Mouse (Mus musculus) neural tube, embryonic 13.5 days (tissue): ENCODE results near the gene Kif17. TPM values are rescaled to one million over a fixed set of nuclear protein-coding genes. Genes with fewer than 3 reads are reported as not detected.

Source experiments
- ATAC-seq: fragments of 200-750 bp; cut with Nextera tagmentation; 2 replicates; pipeline ENCODE4 v1.8.0; 2017; ENCODE audit warnings: low read depth, mild to moderate bottlenecking, moderate TSS enrichment, moderate library complexity
- H3K27ac ChIP-seq: fragments of 300-500 bp; sonication (generic); replicated peaks from 2 replicates; pipeline ENCODE4 v1.5.1; 2015; ENCODE audit warnings: moderate library complexity, mild to moderate bottlenecking, inconsistent platforms
- H3K27me3 ChIP-seq: fragments of 300-500 bp; sonication (generic); 2 replicates; pipeline ENCODE4 v1.6.1; 2015; ENCODE audit warnings: mild to moderate bottlenecking, inconsistent platforms
- H3K36me3 ChIP-seq: fragments of 300-500 bp; sonication (generic); 2 replicates; pipeline ENCODE4 v1.6.1; 2015; ENCODE audit warnings: mild to moderate bottlenecking, inconsistent platforms
- H3K4me1 ChIP-seq: fragments of 300-500 bp; sonication (generic); replicated peaks from 2 replicates; pipeline ENCODE4 v1.6.1; 2015; ENCODE audit warnings: inconsistent platforms
- H3K4me2 ChIP-seq: fragments of 300-500 bp; sonication (generic); 2 replicates; pipeline ENCODE4 v1.6.1; 2015; ENCODE audit warnings: inconsistent platforms, mild to moderate bottlenecking, moderate library complexity
- H3K4me3 ChIP-seq: fragments of 300-500 bp; sonication (generic); 2 replicates; pipeline ENCODE4 v1.5.1; 2015; ENCODE audit warnings: mild to moderate bottlenecking, inconsistent platforms
- H3K9ac ChIP-seq: fragments of 300-500 bp; sonication (generic); 2 replicates; pipeline ENCODE4 v1.6.1; 2015; ENCODE audit warnings: moderate library complexity, mild to moderate bottlenecking, inconsistent platforms
- H3K9me3 ChIP-seq: fragments of 300-500 bp; sonication (generic); 2 replicates; pipeline ENCODE4 v1.6.1; 2016; ENCODE audit warnings: inconsistent platforms
- WGBS: fragments of 180-500 bp; shearing (Covaris S2); methylation state at CpG from one replicate; pipeline ENCODE4 v1.1.7; 2015; 5-methylcytosine and 5-hydroxymethylcytosine counted together
- polyA plus RNA-seq: library from polyadenylated mRNA; unstranded; fragments of >200 nt; fragmentation: Nextera tagmentation; extraction: Ambion mirVana; gene quantifications from 2 replicates; pipeline ENCODE4 v1.2.1, GENCODE M21; 2015

The Kif17 gene
- 2.1 and 2.2 TPM in 2 replicates for polyA plus RNA-seq

GRCm38 (mm10) chr4:138250088-138250960 lies at the start of gene Kif17, which contains the start of gene Sh2d5:
Gene Kif17 (plus strand): TSS chr4:138250435.
Gene Sh2d5 (plus strand): TSS chr4:138250403.
- peaks cover 51% of the 10 kb centered on the region for H3K4me1 ChIP-seq
- H3K9ac ChIP-seq, result peak within 1 kb of the TSS; percentile 72
- peak within 1 kb of the TSS; percentile 38 for H3K27ac ChIP-seq
- WGBS, result under 1% methylated on average over 55 of the region's 74 CpGs
- H3K4me3 ChIP-seq, result peak within 1 kb of the TSS; percentile 54
- peaks cover 26% of the 10 kb centered on the region for H3K36me3 ChIP-seq
- peak; percentile 92 for ATAC-seq
- peak within 1 kb of the TSS; percentile 78 for H3K4me2 ChIP-seq
- no peaks in the 10 kb centered on the region for H3K9me3 ChIP-seq
- peaks cover 40% of the 10 kb centered on the region for H3K27me3 ChIP-seq

GRCm38 (mm10) chr4:138200769-138201168 lies 49.5 kb upstream of the Kif17 start:
- Histone ChIP-seq H3K4me2 (no peak overlapping the region), H3K9ac (no peak overlapping the region), H3K27me3 (no peaks in the 10 kb centered on the region), H3K4me3 (no peak overlapping the region), H3K36me3 (peaks cover 95% of the 10 kb centered on the region), H3K9me3 (no peaks in the 10 kb centered on the region), H3K4me1 (no peaks in the 10 kb centered on the region), H3K27ac (no peak overlapping the region)
- WGBS, result 95% methylated on average over 3 of the region's 3 CpGs
- no peak for ATAC-seq

DNA sequence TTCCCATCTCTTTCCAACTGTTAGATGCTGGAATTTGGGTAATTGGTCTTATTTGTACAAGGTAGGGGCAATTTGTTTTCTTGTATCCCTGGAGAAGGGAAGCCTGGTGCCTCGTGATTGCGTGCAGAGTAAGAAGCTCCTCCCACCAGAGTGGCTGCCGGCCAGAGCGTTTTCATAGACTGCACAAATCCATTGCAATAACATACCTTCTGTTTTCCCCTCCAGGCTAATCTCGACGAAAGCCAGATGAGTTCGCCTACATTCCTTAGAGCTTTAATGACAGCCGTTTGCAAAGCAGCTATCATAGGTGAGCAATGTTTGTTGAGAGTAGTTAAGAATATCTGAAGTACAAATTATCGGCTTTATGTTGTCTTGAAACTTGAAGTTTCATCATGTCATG lies 48.5 kb upstream of the Kif17 start:
- Histone ChIP-seq H3K36me3 (peaks cover 93% of the 10 kb centered on the region), H3K27me3 (no peaks in the 10 kb centered on the region), H3K9me3 (no peaks in the 10 kb centered on the region), H3K4me3 (no peak overlapping the region), H3K4me2 (no peak overlapping the region), H3K4me1 (no peaks in the 10 kb centered on the region), H3K9ac (no peak overlapping the region), H3K27ac (no peak overlapping the region)
- ATAC-seq, result no peak
- 88% methylated on average over 9 of the region's 9 CpGs for WGBS

DNA sequence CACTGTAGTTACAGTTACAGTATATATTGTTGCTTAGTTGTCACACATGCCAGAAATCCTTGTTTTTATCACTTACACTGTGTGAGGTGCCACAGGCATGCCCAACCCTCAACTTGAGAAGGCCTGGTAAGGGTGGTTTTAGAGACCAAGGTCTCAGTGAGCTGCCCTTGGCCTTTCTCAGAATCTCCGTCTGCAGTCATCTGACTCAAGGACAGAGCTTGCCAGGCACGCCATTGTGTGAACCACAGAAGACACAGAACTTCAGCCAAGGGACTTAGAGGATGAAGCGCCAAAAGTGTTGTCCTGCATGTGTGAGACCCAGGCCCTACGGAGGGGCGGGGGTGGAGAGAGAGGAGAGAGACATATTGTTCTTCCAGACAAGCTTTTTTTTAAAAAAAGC lies 40.1 kb upstream of the Kif17 start:
- Histone ChIP-seq H3K9ac (no peak overlapping the region), H3K4me2 (no peak overlapping the region), H3K27me3 (no peaks in the 10 kb centered on the region), H3K4me3 (no peak overlapping the region), H3K27ac (no peak overlapping the region), H3K9me3 (no peaks in the 10 kb centered on the region), H3K4me1 (no peaks in the 10 kb centered on the region), H3K36me3 (peaks cover 51% of the 10 kb centered on the region)
- 88% methylated on average over 5 of the region's 5 CpGs for WGBS
- no peak for ATAC-seq

DNA sequence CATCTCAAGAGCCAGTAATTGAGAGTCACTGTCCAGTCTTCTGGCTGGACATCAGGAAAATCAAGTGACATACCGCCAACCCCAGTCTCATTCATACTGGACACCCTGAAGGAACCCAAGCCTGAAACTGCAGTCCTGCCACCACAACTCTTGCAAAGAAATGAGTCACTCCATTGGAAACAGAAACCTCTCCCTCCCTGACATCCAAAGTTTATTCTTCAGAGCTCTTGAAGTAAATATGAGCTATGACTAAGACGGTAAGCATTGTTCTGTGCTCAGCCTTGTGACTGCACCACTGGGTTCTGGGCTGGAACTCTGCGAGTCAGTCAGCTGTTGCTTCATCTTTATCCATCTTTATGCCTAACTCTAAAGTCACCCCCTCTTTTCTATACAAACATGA lies 36.4 kb upstream of the Kif17 start:
- Histone ChIP-seq H3K9me3 (no peaks in the 10 kb centered on the region), H3K36me3 (peaks cover 20% of the 10 kb centered on the region), H3K27me3 (no peaks in the 10 kb centered on the region), H3K4me1 (peaks cover 22% of the 10 kb centered on the region), H3K27ac (no peak overlapping the region), H3K4me2 (no peak overlapping the region), H3K4me3 (no peak overlapping the region), H3K9ac (no peak overlapping the region)
- whole genome bisulfite sequencing, result 91% methylated on average over 3 of the region's 3 CpGs
- no peak for ATAC-seq

- Histone ChIP-seq H3K27ac (peak overlapping the region; percentile 100), H3K36me3 (peaks cover 3% of the 10 kb centered on the region; the same call in 1 of the 2 replicates), H3K9ac (peak overlapping the region; percentile 99), H3K4me2 (peak overlapping the region; percentile 77), H3K9me3 (no peaks in the 10 kb centered on the region), H3K4me1 (peaks cover 39% of the 10 kb centered on the region), H3K27me3 (no peaks in the 10 kb centered on the region), H3K4me3 (peak overlapping the region; percentile 99)
- ATAC-seq, result no peak
- WGBS, result 46% methylated on average over 13 of the region's 13 CpGs
Measured at GRCm38 (mm10) chr4:138215671-138216199, 34.5 kb upstream of the Kif17 start.

- peak within 1 kb of the TSS; percentile 88 for H3K4me2 ChIP-seq
- peak within 1 kb of the TSS; percentile 99 for H3K4me3 ChIP-seq
- ATAC-seq, result peak; percentile 87
- peaks cover 3% of the 10 kb centered on the region; the same call in 1 of the 2 replicates for H3K36me3 ChIP-seq
- H3K9me3 ChIP-seq, result no peaks in the 10 kb centered on the region
- H3K27ac ChIP-seq, result peak within 1 kb of the TSS; percentile 100
- H3K4me1 ChIP-seq, result peaks cover 44% of the 10 kb centered on the region
- peak within 1 kb of the TSS; percentile 99 for H3K9ac ChIP-seq
- under 1% methylated on average over 70 of the region's 84 CpGs for WGBS
- H3K27me3 ChIP-seq, result no peaks in the 10 kb centered on the region
Measured at GRCm38 (mm10) chr4:138216200-138216890, 33.9 kb upstream of the Kif17 start, which contains the start of gene Hp1bp3. Gene Hp1bp3 (plus strand): TSS chr4:138216296.

DNA sequence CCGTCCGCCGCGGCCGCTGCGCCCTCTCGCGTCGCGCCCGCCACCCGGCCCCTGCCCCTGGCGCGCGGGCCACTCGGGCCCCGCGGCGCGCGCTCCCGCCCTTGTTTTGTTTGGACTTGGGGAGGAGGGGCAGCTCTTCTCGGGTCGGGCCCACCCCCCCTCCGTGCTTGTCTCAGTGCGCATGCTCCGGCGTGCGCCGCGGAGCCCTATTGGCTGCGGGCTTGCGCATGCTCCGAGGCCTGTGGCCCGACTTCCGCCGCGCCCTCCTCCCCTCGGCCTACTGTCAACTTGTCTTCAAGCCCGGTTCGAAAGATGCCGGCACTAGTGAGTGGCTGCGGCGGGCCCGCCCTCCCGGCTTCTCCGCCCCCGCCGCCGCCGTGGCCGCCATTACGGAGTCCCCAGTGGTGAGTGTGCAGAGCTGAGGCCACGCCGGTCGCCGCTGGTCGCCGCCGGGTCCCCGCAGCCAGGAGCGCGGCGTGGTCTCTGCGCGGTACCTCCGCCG lies 33.3 kb upstream of the Kif17 start:
- Histone ChIP-seq H3K36me3 (peaks cover 6% of the 10 kb centered on the region), H3K4me2 (peak overlapping the region; percentile 88), H3K4me1 (peaks cover 48% of the 10 kb centered on the region), H3K9me3 (no peaks in the 10 kb centered on the region), H3K27ac (peak overlapping the region; percentile 100), H3K27me3 (no peaks in the 10 kb centered on the region), H3K4me3 (peak overlapping the region; percentile 99), H3K9ac (peak overlapping the region; percentile 99)
- under 1% methylated on average over 64 of the region's 68 CpGs for WGBS
- ATAC-seq, result peak; percentile 96

DNA sequence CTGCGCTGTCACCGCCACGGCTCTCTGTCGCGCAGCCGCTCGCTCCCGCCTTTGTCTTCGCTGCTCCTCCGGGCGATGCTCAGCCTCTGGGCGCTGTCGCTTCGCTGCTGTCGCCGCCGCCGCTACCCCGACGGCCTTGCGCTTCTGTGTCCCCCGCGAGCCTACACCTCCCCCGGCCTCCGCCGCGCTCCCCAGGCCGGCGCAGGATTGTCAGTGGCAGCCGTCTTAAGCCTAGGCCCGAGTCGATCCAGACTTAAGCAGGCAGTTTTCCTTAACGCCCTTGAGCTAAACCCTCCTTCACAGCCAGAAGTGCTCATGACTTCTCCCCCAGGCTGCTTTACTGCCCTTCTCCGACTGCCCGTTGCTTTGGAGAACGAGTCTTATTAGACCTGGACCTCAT lies 32.8 kb upstream of the Kif17 start:
- ATAC-seq, result peak; percentile 3; the same call in 1 of the 2 replicates

GRCm38 (mm10) chr4:138217951-138218685 lies 32.1 kb upstream of the Kif17 start:
- Histone ChIP-seq H3K4me2 (peak overlapping the region; percentile 88), H3K9ac (peak overlapping the region; percentile 99), H3K4me3 (peak overlapping the region; percentile 99), H3K36me3 (peaks cover 18% of the 10 kb centered on the region), H3K27me3 (no peaks in the 10 kb centered on the region), H3K4me1 (peaks cover 52% of the 10 kb centered on the region), H3K27ac (peak overlapping the region; percentile 100), H3K9me3 (no peaks in the 10 kb centered on the region)
- 83% methylated on average over 11 of the region's 11 CpGs for WGBS
- no peak for ATAC-seq

More for the DNA sequence above, 32.8 kb upstream of the Kif17 start:
- H3K36me3 ChIP-seq, result peaks cover 11% of the 10 kb centered on the region
- H3K9ac ChIP-seq, result peak overlapping the region; percentile 99
- peaks cover 52% of the 10 kb centered on the region for H3K4me1 ChIP-seq
- under 1% methylated on average over 36 of the region's 36 CpGs for WGBS
- H3K9me3 ChIP-seq, result no peaks in the 10 kb centered on the region
- peak overlapping the region; percentile 88 for H3K4me2 ChIP-seq
- peak overlapping the region; percentile 99 for H3K4me3 ChIP-seq
- peak overlapping the region; percentile 100 for H3K27ac ChIP-seq
- no peaks in the 10 kb centered on the region for H3K27me3 ChIP-seq

- H3K9me3 ChIP-seq, result no peaks in the 10 kb centered on the region
- H3K9ac ChIP-seq, result peak overlapping the region; percentile 6; the same call in 1 of the 2 replicates
- H3K27ac ChIP-seq, result no peak overlapping the region
- 93% methylated on average over 5 of the region's 5 CpGs for WGBS
- no peak for ATAC-seq
- H3K4me2 ChIP-seq, result peak overlapping the region; percentile 88; the same call in 1 of the 2 replicates
- H3K4me3 ChIP-seq, result no peak overlapping the region
- peaks cover 52% of the 10 kb centered on the region for H3K4me1 ChIP-seq
- no peaks in the 10 kb centered on the region for H3K27me3 ChIP-seq
- H3K36me3 ChIP-seq, result peaks cover 30% of the 10 kb centered on the region
Measured at GRCm38 (mm10) chr4:138219331-138219730, 30.9 kb upstream of the Kif17 start.
